Mouse (Mus musculus) midbrain, postnatal 0 days (tissue): ENCODE measurements at regions not wholly inside any gene's neighbourhood (a gene's known extent, or its start where the extent isn't known, plus 50 kb on each side); places are given as distances from the start of the nearest gene placed in this dataset.

Experiments used
- ATAC-seq: fragments of 200-750 bp; cut with Nextera tagmentation; 2 replicates; pipeline ENCODE4 v1.8.0; 2017; ENCODE audit warnings: moderate number of reproducible peaks, mild to moderate bottlenecking, moderate TSS enrichment, moderate library complexity; ENCODE audit not compliant: low FRiP score
- DNase-seq: peaks from one replicate; pipeline ENCODE4 v3.0.0-alpha.2; 2015; ENCODE audit warnings: low spot score
- H3K27ac ChIP-seq: fragments of 300-500 bp; sonication (generic); 2 replicates; pipeline ENCODE4 v1.5.1; 2014; ENCODE audit warnings: low read depth, mild to moderate bottlenecking, low read length, mixed read lengths
- H3K27me3 ChIP-seq: fragments of 300-500 bp; sonication (generic); 2 replicates; pipeline ENCODE4 v1.6.1; 2014; ENCODE audit warnings: low read length, control low read depth, mixed read lengths; ENCODE audit not compliant: insufficient read depth
- H3K36me3 ChIP-seq: fragments of 300-500 bp; sonication (generic); 2 replicates; pipeline ENCODE4 v1.6.1; 2014; ENCODE audit warnings: low read length, control low read depth, mixed read lengths; ENCODE audit not compliant: insufficient read depth
- H3K4me1 ChIP-seq: fragments of 300-500 bp; sonication (generic); 2 replicates; pipeline ENCODE4 v1.6.1; 2014; ENCODE audit warnings: mild to moderate bottlenecking, control low read depth, antibody characterized with exemption, low read length, mixed read lengths; ENCODE audit not compliant: insufficient read depth
- H3K4me2 ChIP-seq: fragments of 300-500 bp; sonication (generic); 2 replicates; pipeline ENCODE4 v1.6.1; 2014; ENCODE audit warnings: low read depth, mild to moderate bottlenecking, low read length, mixed read lengths; ENCODE audit not compliant: poor library complexity, severe bottlenecking
- H3K4me3 ChIP-seq: fragments of 300-500 bp; sonication (generic); 2 replicates; pipeline ENCODE4 v1.5.1; 2014; ENCODE audit warnings: low read depth, mild to moderate bottlenecking, low read length, moderate library complexity
- H3K9ac ChIP-seq: fragments of 300-500 bp; sonication (generic); replicated peaks from 2 replicates; pipeline ENCODE4 v1.6.1; 2014; ENCODE audit warnings: mild to moderate bottlenecking, low read length, moderate library complexity, mixed read lengths; ENCODE audit not compliant: poor library complexity, severe bottlenecking
- H3K9me3 ChIP-seq: fragments of 300-500 bp; sonication (generic); 2 replicates; pipeline ENCODE4 v1.6.1; 2016; ENCODE audit warnings: low read length, control low read depth
- CTCF ChIP-seq: IDR thresholded peaks from 2 replicates; pipeline ENCODE4 v1.5.1; 2016; ENCODE audit warnings: antibody characterized with exemption, mild to moderate bottlenecking
- WGBS: fragments of 180-500 bp; shearing (Covaris S2); extraction: QIAGEN DNeasy Blood & Tissue Kit; methylation state at CpG from one replicate; pipeline ENCODE4 v1.1.7; 2014; 5-methylcytosine and 5-hydroxymethylcytosine counted together

DNA sequence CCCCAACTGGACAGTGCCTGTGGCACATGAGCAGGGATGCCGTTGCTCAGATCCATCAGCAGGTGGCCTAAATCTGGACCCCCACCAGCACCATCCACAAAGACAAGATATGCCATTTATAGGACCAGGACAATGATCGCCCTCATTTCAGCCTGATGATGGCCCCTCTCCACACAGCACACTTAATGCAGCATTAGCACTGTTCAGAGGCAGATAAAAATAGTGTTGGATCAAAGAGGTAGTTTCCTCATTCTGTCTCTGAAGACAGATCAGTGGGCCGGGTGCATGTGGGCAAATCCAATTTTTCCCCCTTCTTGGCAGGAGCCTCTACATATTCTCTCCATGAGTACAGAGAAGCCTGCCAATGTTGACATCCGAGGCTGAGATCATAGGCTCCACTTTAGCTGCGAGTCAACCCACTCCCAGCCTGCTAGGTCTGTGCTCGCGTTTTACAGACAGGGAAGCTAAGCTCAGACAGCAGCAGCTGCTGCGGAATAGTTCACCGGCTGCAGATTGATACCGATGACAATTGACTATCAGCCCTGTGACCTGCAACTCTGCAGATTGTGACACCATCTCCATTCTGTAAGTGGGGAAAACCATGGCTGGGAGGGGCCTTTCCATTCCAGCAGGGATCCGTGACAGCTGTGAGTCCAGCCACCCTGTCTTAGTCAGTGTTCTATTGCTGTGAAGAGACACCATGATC lies 188.7 kb upstream of the Hs6st1 start:
- H3K4me2 ChIP-seq: no peak overlapping the region
- H3K4me3 ChIP-seq: no peak overlapping the region
- H3K27ac ChIP-seq: no peak overlapping the region
- 0 out of 2 replicates have a peak, but pooled peaks cover 4% of the 10 kb centered on the region for H3K4me1 ChIP-seq
- H3K9ac ChIP-seq: no peak overlapping the region
- H3K27me3 ChIP-seq: no peaks in the 10 kb centered on the region
- WGBS: 49% methylated on average over 11 of the region's 11 CpGs
- ATAC-seq: peak; percentile 50
- TF ChIP-seq CTCF: peak; percentile 24; the same call in 1 of the 2 replicates
- no peaks in the 10 kb centered on the region for H3K9me3 ChIP-seq
- no peaks in the 10 kb centered on the region for H3K36me3 ChIP-seq
- peak; percentile 72 for DNase-seq

DNA sequence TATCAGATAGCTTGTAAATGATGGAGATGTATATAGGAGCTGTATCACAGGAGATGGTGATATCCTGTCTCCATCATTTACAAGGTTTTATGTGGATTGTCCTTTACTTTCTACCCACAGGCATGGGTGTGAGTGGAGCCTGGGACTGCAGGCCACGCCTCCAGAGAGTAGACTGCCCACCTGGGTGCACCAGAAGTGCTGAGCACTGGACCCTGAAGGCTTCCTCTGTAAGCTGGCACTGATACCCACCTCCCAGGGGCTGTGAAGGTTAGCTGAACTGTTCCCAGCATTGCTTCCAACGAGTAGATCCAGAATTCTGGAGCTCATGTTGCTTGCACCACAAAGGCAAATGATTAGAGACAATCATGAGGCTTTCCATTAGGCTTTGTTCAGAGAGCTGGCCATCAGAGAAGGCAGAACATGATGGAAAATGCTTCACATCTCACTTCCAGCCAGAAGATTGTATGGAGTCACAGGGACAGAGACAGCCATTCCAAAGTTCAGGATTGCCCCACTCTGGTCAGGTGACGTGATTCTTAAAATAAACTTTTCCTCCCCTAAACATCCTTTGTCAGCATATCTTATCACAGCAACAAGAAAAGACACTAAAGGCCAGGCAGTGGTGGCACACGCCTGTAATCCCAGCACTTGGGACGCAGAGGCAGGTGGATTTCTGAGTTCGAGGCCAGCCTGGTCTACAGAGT lies 187.5 kb upstream of the Hs6st1 start:
- DNase-seq (no peak), ATAC-seq (no peak)
- Histone ChIP-seq H3K9me3 (no peaks in the 10 kb centered on the region), H3K27ac (no peak overlapping the region), H3K4me2 (no peak overlapping the region), H3K4me3 (no peak overlapping the region), H3K9ac (no peak overlapping the region), H3K36me3 (no peaks in the 10 kb centered on the region), H3K27me3 (no peaks in the 10 kb centered on the region), H3K4me1 (no peaks in the 10 kb centered on the region)
- WGBS: 90% methylated on average over 6 of the region's 6 CpGs
- no peak for TF ChIP-seq CTCF

DNA sequence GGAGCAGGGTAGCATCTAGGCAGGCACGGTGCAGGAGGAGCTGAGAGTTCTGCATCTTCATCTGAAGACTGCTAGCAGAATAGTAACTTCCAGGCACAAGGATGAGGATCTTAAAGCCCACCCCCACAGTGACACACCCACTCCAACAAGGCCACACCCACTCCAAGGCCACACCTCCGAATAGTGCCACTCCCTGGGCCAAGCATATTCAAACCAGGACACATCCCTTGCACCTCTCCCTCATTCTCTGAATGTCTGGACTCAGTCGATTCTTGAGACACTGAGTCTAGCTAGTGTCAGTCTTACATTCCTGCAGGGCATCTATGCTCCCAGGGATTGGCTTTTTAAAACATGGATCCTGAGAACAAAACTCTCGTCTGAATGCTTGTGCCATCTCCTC lies 186.7 kb upstream of the Hs6st1 start:
- no peaks in the 10 kb centered on the region for H3K27me3 ChIP-seq
- no peaks in the 10 kb centered on the region for H3K36me3 ChIP-seq
- no peak overlapping the region for H3K9ac ChIP-seq
- no peak overlapping the region for H3K4me2 ChIP-seq
- H3K4me1 ChIP-seq: no peaks in the 10 kb centered on the region
- no peaks in the 10 kb centered on the region for H3K9me3 ChIP-seq
- DNase-seq (no peak), ATAC-seq (no peak)
- no peak overlapping the region for H3K27ac ChIP-seq
- WGBS: 81% methylated on average over 4 of the region's 4 CpGs
- no peak for TF ChIP-seq CTCF
- no peak overlapping the region for H3K4me3 ChIP-seq

DNA sequence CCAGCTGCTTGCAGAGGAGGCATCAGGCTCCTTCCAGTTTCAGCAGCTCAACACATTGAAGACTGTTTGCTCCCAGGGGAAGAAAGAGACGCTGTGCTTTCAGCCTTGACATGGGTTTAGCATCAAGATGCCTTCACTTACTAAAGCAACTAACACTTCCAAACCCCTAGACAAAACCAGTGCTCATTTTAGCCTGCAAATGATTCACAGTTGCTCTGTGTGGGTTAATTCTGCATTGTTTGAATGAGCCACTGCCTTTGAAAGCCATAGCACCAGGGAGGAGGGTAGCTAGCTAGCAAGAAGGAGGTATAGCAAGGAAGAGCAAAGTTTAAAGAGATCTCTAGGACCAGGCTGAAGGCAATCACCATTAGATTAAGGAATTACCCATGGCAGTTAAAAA lies 186.1 kb upstream of the Hs6st1 start:
- Histone ChIP-seq H3K4me3 (no peak overlapping the region), H3K9me3 (no peaks in the 10 kb centered on the region), H3K27ac (no peak overlapping the region), H3K27me3 (no peaks in the 10 kb centered on the region), H3K36me3 (no peaks in the 10 kb centered on the region), H3K4me2 (no peak overlapping the region), H3K4me1 (no peaks in the 10 kb centered on the region), H3K9ac (no peak overlapping the region)
- no peak for ATAC-seq
- peak; percentile 23 for DNase-seq
- 68% methylated on average over 1 of the region's 1 CpGs for WGBS
- no peak for TF ChIP-seq CTCF

DNA sequence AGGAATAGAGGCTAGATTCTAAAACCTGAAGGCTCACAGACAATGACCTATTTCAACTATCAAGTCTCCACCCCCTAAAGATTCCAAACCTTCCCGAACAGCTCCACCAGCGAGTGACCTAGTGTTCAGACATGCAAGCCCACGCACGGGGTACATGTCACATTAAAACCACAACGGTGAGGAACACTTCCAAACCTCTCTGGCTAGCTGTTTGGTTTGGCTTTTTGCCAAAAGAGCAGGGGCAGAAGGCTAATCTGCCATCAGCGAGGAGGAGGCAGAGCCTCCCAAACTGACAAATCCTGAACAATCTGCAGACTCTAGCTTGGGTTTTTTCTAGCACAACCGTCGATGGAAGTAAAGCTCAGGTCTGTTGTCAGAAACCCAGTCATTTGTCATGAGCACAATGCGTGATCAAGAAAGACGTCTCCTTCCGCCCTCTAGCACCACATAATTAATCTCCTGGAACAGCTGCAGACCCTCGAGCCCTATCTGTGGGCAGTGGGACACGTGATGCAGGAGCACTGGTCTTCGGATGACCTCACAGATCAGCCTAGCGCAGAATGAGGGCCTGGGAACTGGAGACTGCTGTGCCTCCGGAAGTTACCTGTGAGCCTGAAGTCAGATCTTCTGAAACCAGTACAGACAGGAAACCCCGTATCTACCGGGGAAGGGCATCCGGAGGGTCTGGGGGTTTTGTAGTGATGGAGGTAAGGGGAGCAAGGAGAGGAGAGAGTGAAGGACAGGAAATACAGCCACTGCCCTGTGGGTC lies 178.3 kb upstream of the Hs6st1 start:
- Histone ChIP-seq H3K4me1 (no peaks in the 10 kb centered on the region), H3K4me3 (no peak overlapping the region), H3K9ac (no peak overlapping the region), H3K27ac (no peak overlapping the region), H3K36me3 (no peaks in the 10 kb centered on the region), H3K4me2 (no peak overlapping the region), H3K27me3 (no peaks in the 10 kb centered on the region), H3K9me3 (no peaks in the 10 kb centered on the region)
- no peak for DNase-seq
- TF ChIP-seq CTCF: no peak
- WGBS: 65% methylated on average over 19 of the region's 19 CpGs
- ATAC-seq: no peak

DNA sequence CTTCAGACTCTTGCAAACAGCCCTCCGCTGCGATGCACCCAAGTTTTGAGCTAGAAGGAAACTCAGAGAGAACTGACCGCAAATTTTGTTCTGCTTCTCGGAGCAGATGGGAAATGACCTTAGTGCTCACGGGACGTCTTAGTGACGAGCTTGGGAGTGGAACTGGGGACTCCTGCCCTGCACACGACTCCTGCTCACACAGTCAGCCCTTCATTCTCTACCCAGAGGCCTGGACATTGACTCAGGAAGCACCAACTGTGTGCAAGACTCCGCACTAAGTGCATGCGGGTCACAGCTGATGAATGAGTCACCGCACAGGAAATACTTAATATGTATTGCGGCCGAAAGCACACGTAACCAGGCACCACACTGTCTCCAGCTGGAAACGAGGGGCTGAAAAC lies 177.7 kb upstream of the Hs6st1 start:
- H3K27me3 ChIP-seq: no peaks in the 10 kb centered on the region
- ATAC-seq (no peak), DNase-seq (no peak)
- H3K4me1 ChIP-seq: no peaks in the 10 kb centered on the region
- no peaks in the 10 kb centered on the region for H3K9me3 ChIP-seq
- no peak overlapping the region for H3K27ac ChIP-seq
- no peak overlapping the region for H3K9ac ChIP-seq
- H3K4me2 ChIP-seq: no peak overlapping the region
- no peaks in the 10 kb centered on the region for H3K36me3 ChIP-seq
- no peak for TF ChIP-seq CTCF
- WGBS: 91% methylated on average over 15 of the region's 15 CpGs
- no peak overlapping the region for H3K4me3 ChIP-seq
